Mouse (Mus musculus) cerebellum, postnatal 14 days (tissue): ENCODE data around the gene Mypop.
A peak's percentile ranks its signal among the peaks of the same experiment; 100 is the strongest.

Experiments used
- DNase-seq, 2 experiments: peaks; one replicate each; pipeline ENCODE4 v3.0.0; 2021; ENCODE audit warnings: mixed read lengths in 2 of 2

The Mypop gene

DNA sequence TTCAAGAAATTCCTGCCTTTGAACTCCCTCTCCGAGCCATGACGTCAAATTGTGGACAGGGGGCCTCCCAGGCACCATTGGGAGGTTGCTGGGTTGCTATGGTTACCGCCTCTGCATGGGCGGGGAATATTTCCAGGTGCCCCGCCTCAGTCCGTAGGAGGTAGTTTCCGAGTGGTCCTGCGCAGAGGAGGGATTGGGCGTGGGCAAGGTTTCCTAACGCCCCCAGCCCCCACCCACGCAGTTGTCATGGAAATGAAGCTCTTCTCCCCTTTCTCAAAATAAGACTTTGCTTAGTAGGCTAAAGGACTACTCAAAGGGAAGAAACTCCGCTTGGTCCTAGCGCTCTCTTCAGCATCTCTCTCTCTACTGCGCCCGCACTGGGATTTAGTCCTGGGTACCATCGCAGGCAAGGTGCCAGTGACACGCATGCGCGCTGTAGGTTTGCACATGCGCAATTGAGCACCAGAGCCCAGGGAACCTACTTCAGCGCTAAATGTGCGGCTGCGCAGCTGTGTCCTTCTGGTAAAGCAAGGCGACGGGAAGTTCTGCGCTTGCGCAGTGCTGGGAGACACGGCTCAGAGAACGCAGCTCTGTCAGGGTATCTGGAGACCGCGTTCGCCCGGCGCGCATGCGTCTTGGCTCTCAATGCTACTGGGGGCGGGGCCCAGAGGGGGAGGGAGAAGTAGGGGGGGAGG is at the start of gene Mypop:
Gene Mypop, plus strand, starts transcription at position 645 of the 695 bp plus-strand sequence.
- peak; percentile 100 for DNase-seq

- DNase-seq = peak; percentile 63 to 75
Measured at GRCm38 (mm10) chr7:18942376-18942775, 48.7 kb upstream of the Mypop start.

GRCm38 (mm10) chr7:18942815-18943214 is 48.2 kb upstream of the Mypop start:
- no peak for DNase-seq

GRCm38 (mm10) chr7:18948151-18948550 is 42.9 kb upstream of the Mypop start:
- DNase-seq = no peak

- DNase-seq = peak; percentile 64 to 78
Measured at GRCm38 (mm10) chr7:18949781-18950522, 41.1 kb upstream of the Mypop start.

GRCm38 (mm10) chr7:18950523-18951315 is 40.3 kb upstream of the Mypop start:
- peak in 1 of 2 experiments; percentile 61 for DNase-seq

DNA sequence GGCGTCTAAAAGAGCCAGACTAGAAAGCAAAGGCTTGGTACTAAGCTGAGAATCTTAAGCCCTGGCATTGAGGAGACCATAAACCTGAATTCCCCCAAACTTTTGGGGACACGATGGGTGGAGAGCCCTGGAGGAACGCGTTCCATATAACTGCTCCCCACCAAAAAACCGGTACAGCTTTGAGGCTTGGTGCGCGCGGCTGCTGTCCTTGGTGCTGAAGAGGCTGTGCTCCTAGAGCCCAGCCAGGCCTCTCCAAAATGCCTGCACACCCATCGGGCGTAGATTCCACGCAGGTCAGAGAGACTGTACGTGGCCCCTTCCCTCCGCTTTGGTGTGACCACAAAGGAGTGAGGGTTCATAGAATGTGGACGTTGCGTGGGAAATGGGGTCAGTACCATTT is 39.6 kb upstream of the Mypop start:
- DNase-seq = no peak

DNA sequence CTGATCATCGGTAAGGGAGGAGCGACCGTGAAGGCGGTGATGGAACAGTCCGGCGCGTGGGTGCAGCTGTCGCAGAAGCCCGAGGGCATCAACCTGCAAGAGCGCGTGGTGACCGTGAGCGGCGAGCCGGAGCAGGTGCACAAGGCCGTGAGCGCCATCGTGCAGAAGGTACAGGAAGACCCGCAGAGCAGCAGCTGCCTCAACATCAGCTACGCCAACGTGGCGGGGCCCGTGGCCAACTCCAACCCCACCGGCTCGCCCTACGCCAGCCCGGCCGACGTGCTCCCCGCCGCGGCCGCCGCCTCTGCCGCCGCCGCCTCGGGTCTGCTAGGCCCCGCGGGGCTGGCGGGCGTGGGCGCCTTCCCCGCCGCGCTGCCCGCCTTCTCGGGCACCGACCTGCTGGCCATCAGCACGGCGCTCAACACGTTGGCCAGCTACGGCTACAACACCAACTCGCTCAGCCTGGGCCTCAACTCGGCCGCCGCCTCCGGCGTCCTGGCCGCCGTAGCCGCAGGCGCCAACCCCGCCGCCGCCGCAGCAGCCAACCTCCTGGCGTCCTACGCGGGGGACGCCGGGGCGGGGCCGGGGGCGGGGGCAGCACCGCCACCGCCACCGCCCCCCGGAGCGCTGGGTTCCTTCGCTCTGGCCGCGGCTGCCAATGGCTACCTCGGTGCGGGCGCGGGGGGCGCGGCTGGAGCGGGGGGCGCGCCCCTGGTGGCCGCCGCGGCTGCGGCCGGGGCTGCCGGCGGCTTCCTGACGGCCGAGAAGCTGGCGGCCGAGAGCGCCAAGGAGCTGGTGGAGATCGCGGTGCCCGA is 33.3 kb upstream of the Mypop start:
- peak; percentile 78 to 84 for DNase-seq

DNA sequence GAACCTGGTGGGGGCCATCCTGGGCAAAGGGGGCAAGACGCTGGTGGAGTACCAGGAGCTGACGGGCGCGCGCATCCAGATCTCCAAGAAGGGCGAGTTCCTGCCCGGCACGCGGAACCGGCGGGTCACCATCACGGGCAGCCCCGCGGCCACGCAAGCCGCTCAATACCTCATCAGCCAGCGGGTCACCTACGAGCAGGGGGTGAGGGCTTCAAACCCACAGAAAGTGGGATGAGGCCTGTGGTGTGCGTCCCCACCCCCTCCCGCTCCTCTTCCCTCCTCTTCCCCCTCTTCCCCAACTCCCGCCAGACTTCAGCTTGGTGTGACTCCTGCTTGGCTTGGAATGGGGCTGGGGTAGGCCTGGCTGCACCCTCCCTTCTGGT is 32.7 kb upstream of the Mypop start:
- DNase-seq = peak; percentile 55

GRCm38 (mm10) chr7:18959446-18959845 is 31.6 kb upstream of the Mypop start:
- peak in 1 of 2 experiments; percentile 32 for DNase-seq

DNA sequence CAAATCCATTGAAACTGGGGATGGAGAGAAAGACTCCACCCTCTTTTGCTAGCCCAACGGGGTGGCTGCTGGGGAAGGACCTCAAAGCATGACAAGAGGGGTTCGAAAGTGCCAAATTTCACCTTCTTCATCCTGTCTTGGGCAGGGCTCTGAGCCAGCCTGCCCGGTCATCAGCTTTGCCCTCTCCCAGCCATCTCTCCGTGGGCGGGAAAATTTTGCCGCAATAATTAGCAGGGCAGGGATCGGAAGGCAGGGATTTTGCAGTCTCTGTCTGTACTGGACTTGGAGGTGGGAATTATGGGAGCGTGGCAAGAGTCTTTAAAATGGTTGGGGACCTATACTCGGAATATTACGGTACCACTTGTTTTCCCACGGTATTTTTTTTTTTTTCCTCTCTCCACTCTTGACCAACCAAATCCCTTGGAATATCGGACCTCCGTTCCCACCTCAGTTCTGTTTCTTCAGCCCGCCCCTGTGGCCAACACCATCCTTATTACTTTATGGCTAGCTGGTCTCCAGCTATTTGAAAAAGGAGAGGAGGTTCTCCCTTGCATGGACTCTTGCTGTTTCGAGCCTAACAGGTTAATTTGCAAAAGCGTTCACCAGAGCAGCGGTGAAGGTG is 28.8 kb upstream of the Mypop start:
- no peak for DNase-seq

DNA sequence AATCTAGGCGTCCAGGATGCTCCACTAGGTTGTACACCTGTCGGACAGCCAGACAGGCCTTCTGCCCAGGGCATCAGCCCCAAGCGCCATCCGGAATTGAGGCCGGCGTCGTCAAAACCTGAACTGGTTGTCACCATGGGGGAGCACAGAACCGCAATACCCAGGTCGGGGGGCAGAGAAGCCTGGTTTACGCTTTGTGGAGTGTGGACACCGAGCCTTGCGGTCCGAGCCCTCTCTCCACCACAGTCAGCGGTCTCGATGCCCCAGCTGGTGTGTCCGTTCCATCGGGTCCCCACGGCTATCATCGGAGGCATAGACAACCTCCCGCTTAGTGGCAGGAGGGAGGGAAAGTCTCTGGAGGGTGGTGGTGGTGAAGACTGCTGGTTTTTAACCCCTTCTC is 28.2 kb upstream of the Mypop start:
- no peak for DNase-seq

GRCm38 (mm10) chr7:18963294-18963843 is 27.7 kb upstream of the Mypop start:
- DNase-seq = peak in 1 of 2 experiments; percentile 30

GRCm38 (mm10) chr7:18965312-18965711 is 25.7 kb upstream of the Mypop start:
- DNase-seq = no peak

- DNase-seq = no peak
Measured at GRCm38 (mm10) chr7:18967603-18968002, 23.4 kb upstream of the Mypop start.

GRCm38 (mm10) chr7:18970956-18971355 is 20.1 kb upstream of the Mypop start:
- DNase-seq = peak in 1 of 2 experiments; percentile 48

GRCm38 (mm10) chr7:18978381-18978780 is 12.7 kb upstream of the Mypop start:
- no peak for DNase-seq

- no peak for DNase-seq
Measured at GRCm38 (mm10) chr7:18986503-18986902, 4.5 kb upstream of the Mypop start.

DNA sequence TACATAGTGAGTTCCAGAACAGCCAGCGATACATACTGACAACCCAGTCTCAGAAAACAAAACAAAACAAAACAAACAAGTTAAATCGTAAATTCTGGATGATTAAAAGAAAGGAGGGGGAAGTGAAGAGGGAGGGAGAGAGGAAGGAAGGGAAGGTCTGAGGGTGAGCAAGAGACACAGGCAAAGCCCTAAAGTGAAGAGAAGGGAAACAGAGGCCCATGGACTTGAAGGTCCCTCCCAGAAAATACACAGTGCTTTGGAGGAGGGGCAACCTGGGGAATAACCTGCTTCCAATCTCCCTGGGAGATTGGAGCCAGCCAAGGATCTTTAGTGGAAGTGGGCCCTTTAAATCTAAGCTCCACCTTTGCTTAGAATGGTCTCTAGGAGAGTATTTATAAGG is 3.9 kb upstream of the Mypop start, which contains the start of gene Nanos2:
Gene Nanos2, plus strand, starts transcription at position 301 of the 400 bp plus-strand sequence.
- DNase-seq = no peak

DNA sequence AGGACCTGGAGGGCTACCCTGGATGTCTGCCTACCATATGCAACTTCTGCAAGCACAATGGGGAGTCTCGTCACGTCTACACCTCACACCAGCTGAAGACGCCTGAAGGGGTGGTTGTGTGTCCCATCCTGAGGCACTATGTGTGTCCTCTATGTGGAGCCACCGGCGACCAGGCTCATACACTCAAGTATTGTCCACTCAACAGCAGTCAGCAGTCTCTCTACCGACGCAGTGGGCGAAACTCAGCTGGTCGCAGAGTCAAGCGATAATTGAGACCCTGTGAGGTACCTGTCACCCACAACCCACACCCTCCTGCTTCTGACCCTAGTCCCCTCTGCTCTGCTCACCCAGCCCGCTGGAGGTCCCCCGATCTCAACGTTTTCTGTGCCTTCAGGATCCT is 3.3 kb upstream of the Mypop start:
- DNase-seq = no peak

DNA sequence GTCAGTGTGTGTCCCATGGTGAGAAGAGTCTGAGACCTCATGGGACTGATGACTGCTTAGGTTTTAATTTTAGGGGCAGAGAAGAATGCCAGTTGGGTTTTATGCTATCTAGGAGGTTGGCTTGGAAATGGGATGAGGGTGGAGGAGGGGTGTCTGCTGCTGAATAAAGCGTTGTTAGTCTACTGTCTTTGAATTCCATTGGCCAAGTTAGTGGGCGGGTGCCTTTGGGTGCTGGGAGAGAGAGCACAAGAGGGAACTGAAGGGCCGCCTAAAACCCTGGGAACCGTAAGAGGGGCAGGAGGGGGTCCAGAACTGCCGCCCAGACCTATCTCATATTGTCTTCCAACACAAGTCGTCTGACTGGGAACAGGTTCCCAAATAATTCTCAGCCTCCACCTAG is 2.3 kb upstream of the Mypop start:
- DNase-seq = no peak

GRCm38 (mm10) chr7:18989995-18990394 is 1.1 kb upstream of the Mypop start:
- peak; percentile 73 to 74 for DNase-seq
